Mouse (Mus musculus) monocyte, adult 5-6 weeks (primary cell): ENCODE results near the gene Sft2d2. TPM values are rescaled to one million over a fixed set of nuclear protein-coding genes. Genes with fewer than 3 reads are reported as not detected.

Source experiments
- ATAC-seq: fragments of 153-309, 156-312 bp; replicated peaks from 2 replicates; pipeline ENCODE4 v1.8.0; 2017; ENCODE audit warnings: mild to moderate bottlenecking; ENCODE audit not compliant: low TSS enrichment, insufficient number of reproducible peaks, severe bottlenecking, poor library complexity, low FRiP score
- total RNA-seq: library from RNA; stranded (forward); fragments of 200-1000, 200-491, 200-594 nt; gene quantifications from 3 replicates; pipeline ENCODE4 v1.2.3, GENCODE M21; 2017

Sft2d2 gene
- total RNA-seq, 1 experiment from 2014 or later, result 42.3 TPM

- ATAC-seq, result no peak
These were observed 1.4 kb downstream of the Sft2d2 start for GRCm38 (mm10) chr1:165192714-165193264.

- ATAC-seq, result no peak
These were observed 2.1 kb downstream of the Sft2d2 start for GRCm38 (mm10) chr1:165192102-165192501.

- ATAC-seq, result no peak
These were observed 2.6 kb downstream of the Sft2d2 start for GRCm38 (mm10) chr1:165191611-165192010.

GRCm38 (mm10) chr1:165190571-165191273 lies 3.5 kb downstream of the Sft2d2 start:
- ATAC-seq, result no peak

GRCm38 (mm10) chr1:165190068-165190467 lies 4.2 kb downstream of the Sft2d2 start:
- ATAC-seq, result no peak

- peak; percentile 51 for ATAC-seq
These were observed 5.2 kb downstream of the Sft2d2 start for GRCm38 (mm10) chr1:165188806-165189580.

- ATAC-seq, result no peak
These were observed 6.9 kb downstream of the Sft2d2 start for GRCm38 (mm10) chr1:165187357-165187756.

GRCm38 (mm10) chr1:165186491-165186890 lies 7.7 kb downstream of the Sft2d2 start:
- no peak for ATAC-seq

GRCm38 (mm10) chr1:165185116-165185515 lies 9.1 kb downstream of the Sft2d2 start:
- ATAC-seq, result no peak

GRCm38 (mm10) chr1:165184178-165184577 lies 10.1 kb downstream of the Sft2d2 start:
- ATAC-seq, result no peak

- no peak for ATAC-seq
These were observed 10.8 kb downstream of the Sft2d2 start for GRCm38 (mm10) chr1:165183400-165183799.

GRCm38 (mm10) chr1:165179321-165179720 lies 14.9 kb downstream of the Sft2d2 start:
- no peak for ATAC-seq

- ATAC-seq, result no peak
These were observed 16.2 kb downstream of the Sft2d2 start for GRCm38 (mm10) chr1:165178075-165178474.

GRCm38 (mm10) chr1:165174059-165174616 lies 20.1 kb downstream of the Sft2d2 start:
- no peak for ATAC-seq

- no peak for ATAC-seq
These were observed 23.0 kb downstream of the Sft2d2 start for GRCm38 (mm10) chr1:165171277-165171676.

- ATAC-seq, result no peak
These were observed 24.1 kb downstream of the Sft2d2 start for GRCm38 (mm10) chr1:165170157-165170556.

GRCm38 (mm10) chr1:165169462-165169861 lies 24.8 kb downstream of the Sft2d2 start:
- ATAC-seq, result no peak

- no peak for ATAC-seq
These were observed 29.3 kb downstream of the Sft2d2 start for GRCm38 (mm10) chr1:165164920-165165319.

GRCm38 (mm10) chr1:165160723-165161405 lies 33.4 kb downstream of the Sft2d2 start, which contains the start of gene Tbx19:
Gene Tbx19 (minus strand): TSS chr1:165160773.
- ATAC-seq, result no peak
